Mouse (Mus musculus) left cerebral cortex, postnatal 14 days (tissue): ENCODE measurements at regions not wholly inside any gene's neighbourhood (a gene's known extent, or its start where the extent isn't known, plus 50 kb on each side); places are given as distances from the start of the nearest gene placed in this dataset.

Source experiments
- DNase-seq, 2 experiments: peaks; one replicate each; pipeline ENCODE4 v3.0.0; 2021 to 2022; ENCODE audit warnings: low spot score in 2 of 2, mixed read lengths in 1 of 2
- intact Hi-C: fragments of 180-260 bp; cut with DNase I; formaldehyde crosslinking; loops from one replicate; pipeline ENCODE4 v1.15.1; 2025

DNA sequence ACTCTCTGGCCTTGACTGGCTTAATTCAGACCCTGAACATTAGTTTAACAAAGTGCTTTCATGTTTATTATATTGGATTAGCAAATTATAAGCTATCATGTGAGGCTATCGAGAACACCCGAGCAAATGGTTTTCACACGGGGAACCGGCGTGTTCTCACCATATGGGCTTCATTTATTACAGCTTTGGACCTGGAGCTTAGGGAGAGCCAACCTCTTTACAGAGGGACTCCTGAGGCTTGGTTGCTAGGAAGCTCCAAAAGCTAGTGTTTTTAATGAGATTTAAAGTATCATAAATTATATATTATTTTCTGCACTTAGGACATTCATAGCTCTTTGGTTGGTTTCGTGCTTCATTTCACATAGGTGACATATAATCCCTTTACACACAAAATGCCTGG is 171.4 kb upstream of the Tox3 start:
- DNase-seq: no peak
- intact Hi-C loops: no loop called here

DNA sequence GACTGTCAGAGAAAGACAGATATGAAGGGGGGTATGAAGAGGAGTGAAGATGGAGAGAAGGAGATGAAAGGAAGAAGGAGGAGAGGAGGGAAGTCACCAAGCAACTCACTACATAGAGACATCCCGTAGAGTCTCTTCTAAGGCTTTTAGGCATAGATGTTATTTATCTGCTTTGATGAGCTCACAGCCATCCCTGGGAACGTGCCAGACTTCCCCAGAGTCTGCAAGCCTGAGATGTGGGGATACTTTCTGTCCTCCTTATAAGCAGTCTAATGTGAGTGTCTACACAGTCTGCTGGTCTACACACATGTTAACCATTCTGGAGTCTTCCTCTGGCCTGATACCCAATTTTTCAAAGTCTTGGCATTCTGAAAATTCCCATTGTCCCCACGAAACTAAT is 166.0 kb upstream of the Tox3 start:
- intact Hi-C loops: no loop called here
- DNase-seq: no peak

DNA sequence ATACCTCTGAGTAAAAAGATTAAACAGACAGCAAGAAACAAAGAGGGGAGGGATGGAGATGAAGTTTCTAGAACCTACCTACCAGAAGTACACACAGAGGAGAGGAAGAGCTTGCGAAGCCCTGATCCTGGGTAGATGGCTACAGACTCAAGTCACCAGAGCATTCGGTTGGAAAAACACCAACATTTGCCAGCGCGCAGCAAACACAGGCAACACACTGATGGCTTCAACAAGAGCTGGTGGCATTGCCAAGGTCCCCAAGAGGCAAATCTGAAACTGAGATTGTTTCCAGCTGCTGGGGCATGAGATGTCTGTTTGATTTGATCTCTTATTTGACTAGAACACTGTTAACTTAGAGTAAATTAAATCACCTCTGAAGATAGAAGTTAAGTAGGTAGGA is 165.5 kb upstream of the Tox3 start:
- intact Hi-C loops: no loop called here
- DNase-seq: no peak

DNA sequence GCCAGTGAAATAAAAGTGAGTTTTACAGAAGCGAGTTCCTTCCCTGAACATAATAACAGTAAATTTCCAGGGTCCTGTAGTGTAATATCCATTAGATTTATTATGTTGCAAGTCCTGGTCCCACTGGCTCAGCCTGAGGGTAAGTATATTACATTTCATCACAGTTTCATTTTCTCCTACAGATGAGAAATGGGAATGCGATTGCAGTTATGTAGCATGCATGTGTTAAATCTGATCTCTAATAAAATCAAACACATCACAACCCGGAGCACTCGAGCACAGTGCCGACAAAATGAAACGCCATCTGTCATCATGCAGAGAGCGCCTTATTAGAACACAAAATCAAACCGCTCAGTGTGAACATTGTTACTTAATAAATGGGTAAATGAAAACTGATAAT is 165.0 kb upstream of the Tox3 start:
- intact Hi-C loops: no loop called here
- no peak for DNase-seq

DNA sequence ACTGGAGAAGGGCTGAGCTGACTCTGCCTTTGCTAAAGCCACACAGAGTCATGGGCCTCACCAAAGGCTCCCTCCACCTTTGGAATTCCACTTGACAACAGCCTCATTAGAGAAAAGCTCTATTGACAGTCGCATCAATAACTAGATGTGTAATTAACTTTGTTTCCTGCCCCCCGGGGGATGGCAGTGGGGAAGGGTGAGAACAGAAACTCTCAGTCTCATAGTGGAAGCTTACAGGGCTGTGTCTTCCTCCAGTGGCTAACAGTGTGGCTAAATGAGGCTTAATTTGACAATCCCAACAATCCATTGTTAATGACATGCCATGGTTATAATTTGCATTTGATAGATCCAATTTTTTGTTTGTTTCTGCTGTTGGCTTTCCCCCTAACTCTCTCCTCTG is 164.5 kb upstream of the Tox3 start:
- DNase-seq: no peak
- intact Hi-C loops: no loop called here

DNA sequence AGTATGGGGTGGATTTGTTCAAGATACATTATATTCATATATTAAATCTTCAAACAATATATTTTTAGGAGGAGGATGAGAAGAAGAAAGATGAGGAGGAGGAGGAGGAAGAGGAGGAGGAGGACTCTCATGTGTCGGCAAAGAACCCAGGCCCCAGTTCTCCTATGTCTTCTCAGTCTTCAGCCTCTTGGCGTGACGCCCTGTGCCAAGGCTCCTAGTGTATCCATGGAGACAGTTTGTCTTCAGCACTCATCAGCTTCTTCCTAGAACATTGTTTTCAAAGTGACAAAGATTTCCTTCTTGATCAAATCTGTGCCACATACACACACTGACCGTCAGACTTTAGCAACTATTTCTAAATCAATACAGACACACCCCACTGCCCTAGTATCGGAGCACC is 156.4 kb upstream of the Tox3 start:
- DNase-seq: peak in 1 of 2 experiments; percentile 60
- intact Hi-C loops: no loop called here

DNA sequence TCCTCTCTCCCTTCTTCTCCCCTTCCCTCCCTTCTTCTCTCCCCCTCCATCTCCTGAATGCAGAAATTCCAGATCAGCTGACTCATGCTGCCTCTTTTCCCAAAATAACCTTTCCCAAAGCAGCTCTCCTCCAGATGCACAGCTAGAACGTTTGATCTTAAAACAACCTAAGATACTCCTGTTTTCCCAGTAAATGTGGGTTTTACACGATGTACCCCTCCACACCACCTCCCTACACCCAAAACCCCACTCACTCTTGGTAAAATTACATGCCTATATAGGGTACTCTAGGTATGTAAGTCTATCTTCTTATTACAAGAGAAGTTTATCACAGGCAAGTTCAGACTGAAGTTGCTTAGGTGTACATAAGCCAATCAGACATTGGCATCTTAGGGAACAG is 155.2 kb upstream of the Tox3 start:
- intact Hi-C loops: no loop called here
- DNase-seq: peak; percentile 34 to 62

DNA sequence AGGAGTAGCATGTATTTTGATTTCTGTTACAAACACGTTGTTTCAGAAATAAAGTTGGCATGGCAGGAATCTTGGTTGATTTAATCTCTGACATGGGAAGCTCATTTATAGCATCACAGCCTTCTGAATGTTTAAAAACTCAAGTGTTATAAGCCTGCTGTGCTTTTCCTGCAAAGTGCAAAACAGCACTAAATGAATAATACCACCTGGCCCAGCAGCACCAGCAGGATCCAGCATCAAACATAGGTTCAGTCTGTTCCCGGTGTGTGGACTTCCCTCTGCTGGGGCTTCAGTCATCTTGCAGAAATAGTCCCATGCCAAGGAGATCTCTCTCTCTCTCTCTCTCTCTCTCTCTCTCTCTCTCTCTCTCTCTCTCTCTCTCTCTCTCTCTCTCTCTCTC is 154.7 kb upstream of the Tox3 start:
- intact Hi-C loops: no loop called here
- peak in 1 of 2 experiments; percentile 60 for DNase-seq

DNA sequence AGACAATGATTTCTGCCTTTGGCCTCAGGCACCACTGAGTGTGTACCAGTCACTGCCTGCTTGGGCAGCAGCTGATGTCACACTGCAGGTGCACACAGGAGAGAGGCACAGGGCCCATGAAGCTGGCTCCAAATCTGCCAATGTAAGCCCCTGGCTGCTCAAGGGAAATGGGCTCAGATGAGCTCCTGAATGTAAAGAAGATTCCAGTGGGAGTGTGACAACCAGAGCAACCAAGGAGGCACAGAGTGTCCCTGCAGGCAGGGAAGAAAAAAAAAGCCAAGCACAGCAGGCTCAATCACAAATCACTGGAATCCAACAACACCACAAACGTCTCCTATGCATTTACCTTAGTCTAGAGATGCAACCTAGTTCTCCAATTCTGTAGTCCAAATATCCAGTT is 151.2 kb upstream of the Tox3 start:
- intact Hi-C loops: loop anchor here (5.0 to 10.0 kb wide), 3 partner anchors 47 to 495 kb away; partner anchors contain the start of gene Tox3
- peak in 1 of 2 experiments; percentile 47 for DNase-seq

DNA sequence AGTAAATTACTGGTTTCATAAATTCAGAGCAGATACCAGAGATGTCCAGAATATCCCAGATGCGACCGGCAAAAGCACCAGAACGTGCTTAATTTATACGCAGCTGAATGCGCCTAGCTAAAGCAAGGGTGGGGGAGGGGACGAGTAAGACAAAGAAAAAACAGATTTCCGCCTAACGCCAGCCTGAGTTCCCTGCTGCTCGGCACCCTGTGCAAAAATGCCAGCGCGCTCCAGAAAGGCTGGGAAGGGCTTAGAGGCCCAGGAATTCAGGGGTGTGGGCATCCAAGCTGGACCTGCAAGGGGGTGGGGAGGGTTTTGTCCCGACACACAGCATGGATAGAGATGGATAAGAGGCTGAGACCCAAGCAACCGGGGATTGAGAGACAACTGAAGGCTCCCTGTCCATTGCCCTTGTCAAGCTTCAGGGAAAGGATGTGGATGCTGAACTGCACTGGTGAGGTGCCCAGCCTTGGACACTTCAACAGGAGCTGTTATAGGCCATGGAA is 148.6 kb upstream of the Tox3 start:
- intact Hi-C loops: loop anchor here (5.0 to 10.0 kb wide), 3 partner anchors 44 to 492 kb away; partner anchors contain the start of gene Tox3
- peak; percentile 58 to 84 for DNase-seq

DNA sequence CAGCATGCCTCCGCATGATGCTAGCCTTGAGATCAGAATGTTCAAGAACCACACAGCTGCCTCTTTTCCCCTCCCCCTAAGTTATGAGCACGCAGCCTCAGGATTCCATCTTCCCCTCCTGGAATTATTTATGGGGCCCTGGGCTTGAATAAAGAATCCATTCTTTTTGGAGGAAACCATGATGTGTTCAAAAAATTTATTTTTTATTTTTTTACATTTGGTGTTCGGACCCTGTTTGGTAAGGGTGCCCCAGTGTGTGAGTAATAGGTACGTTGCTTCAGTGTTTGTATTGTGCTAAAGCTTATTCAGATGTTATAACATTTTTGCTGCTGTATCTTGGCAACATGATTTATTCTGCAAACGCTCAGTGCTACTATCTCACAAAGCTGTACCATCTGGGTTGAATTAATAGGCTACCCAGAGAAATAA is 147.8 kb upstream of the Tox3 start:
- intact Hi-C loops: loop anchor here (5.0 to 10.0 kb wide), 3 partner anchors 44 to 491 kb away; partner anchors contain the start of gene Tox3

DNA sequence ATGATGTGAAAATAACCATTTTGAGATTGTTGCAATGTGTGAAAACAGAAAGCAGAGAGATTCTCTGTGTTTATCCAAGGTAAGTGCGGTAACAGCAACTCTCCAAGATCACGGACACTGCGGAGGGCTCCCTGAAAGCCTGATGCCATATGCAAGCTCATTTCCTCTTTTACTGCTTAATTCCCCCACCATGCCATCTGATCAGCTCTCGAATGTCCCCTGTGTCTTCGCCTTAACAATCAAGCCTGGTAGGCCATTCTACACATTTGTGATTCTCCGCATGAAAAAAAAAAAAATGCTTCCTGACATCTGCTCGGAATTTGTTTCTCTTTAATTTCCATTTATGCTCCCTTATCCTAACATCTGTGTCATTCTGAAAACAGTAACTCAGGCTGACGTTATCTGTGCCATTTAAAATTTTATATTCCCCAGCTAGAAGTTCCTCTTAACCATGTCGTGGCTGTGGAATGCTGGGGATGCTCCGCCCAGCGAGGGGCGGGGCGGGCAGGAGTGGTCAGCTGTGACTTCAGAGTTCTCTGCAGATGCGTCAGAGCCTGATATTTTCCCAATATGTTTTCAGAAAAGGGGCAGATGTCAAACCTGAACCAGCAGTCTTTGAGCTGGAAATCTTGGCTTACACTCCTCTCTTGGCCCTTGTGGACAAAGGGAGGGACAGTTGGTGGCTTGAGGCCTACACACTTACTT is 144.5 kb upstream of the Tox3 start:
- intact Hi-C loops: loop anchor here (10.0 kb wide), 2 partner anchors 148 to 488 kb away; partner anchors contain the start of gene Tox3
- no peak for DNase-seq

More for the DNA sequence above, 147.8 kb upstream of the Tox3 start:
- DNase-seq: peak in 1 of 2 experiments; percentile 43

DNA sequence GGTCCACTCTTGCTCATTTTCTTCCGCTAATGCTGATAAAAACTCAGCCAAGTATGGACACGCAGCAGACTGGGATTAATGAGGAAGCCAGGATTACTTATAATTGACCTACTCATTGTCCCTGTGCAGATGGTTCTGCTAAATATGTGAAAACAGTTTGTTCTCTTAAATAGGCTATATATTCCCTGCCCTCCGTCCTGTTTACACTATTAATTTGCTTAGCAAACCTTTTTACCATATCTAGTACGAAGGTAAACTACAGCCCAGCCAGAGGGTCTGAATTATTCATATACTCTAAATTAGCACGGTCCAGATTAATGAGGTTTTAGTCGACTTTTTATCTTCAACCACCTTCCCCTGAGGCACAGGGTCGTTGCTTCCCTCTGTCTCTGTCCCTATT is 143.5 kb upstream of the Tox3 start:
- DNase-seq: no peak
- intact Hi-C loops: loop anchor here (10.0 kb wide), 2 partner anchors 147 to 487 kb away; partner anchors contain the start of gene Tox3

DNA sequence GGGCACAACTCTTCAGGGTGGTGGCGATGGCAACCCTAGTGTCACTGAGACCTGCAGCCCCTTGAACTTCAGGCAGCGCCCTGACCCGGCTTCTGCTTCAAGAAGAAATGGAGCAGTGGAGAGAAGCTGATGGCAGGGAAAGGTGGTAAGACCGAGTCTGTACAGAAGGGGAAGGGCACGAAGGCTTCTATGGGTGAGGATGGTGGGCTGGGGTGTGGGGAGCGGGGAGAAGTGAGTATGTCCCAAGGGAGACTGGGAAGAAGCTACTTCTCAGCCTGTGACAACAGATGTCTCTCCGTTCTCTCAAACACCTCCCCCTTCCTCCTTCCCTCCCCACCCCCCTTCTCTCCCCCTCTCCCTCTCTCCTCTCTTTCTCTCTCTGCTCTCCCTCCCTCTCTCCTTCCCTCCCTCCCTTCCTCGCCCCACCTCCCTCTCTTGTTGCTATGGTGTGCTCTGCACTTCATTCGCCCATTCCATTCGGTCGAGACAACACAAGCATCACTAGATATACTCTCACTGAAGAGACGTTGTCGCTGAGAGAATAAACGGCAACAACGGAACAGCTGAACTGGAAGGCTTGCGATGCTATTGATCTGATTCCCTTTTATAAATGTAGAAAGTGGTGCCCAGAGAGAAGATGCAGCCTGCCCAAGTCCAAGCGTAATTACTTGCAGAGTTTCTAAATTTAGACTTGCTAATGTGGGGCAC is 142.7 kb upstream of the Tox3 start:
- DNase-seq: no peak
- intact Hi-C loops: loop anchor here (10.0 kb wide), 2 partner anchors 146 to 486 kb away; partner anchors contain the start of gene Tox3

DNA sequence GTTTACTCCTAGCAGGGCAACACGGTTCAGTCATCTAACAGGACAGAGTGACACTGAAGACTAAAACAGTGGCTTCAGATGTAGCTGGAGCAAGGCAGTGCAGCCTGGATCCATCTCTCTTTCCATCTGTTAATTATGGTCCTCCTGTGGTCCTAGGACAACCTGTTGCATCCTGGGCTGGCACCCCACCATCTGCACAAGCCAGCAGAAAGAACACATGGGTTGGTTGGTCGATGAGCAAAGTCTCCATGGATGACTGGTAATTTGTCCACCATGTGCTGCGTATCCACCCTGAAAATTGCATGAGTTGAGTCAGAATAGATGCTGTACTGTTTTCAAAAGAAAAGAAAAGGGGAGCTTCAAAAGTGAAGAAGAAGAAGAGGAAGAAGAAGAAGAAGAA is 138.4 kb upstream of the Tox3 start:
- intact Hi-C loops: no loop called here
- DNase-seq: no peak

DNA sequence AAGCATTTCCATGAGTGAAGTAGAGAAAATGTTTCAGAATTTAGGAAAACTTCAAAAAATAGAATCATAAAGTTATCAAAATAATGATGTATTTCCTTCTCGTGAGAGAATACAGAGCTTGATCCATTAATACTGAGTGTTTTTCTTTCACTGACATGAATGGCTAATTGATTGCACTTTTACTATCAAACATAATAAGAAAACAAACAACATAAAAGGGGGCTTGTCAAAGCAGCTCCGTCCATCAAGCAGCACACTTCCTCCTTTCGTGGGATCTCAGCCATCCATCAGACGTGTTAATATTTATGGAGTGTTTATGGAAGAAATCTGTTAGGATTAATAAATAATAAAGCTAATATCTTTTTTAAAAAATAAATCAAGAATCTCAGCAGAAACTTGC is 130.0 kb upstream of the Tox3 start:
- intact Hi-C loops: no loop called here
- DNase-seq: no peak

DNA sequence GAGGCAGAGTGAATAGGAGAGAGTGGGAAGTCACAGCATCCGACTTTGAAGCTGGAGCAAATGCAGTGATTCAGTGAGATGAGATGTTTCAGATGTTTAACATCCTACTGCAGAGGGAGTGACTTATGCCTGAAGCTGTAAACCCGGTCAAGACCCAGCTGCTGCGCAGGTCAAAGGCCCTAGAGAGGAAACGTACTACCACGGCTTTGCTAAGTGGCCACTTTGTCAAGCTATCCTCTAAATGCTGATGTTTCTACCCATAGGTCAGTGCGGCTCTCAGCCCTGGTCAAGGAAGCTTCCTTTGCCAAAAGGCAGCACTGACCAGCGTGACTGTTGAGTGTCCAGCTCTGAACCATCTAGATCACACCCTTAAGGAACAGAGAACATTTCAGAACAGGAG is 125.9 kb upstream of the Tox3 start:
- DNase-seq: no peak
- intact Hi-C loops: no loop called here

DNA sequence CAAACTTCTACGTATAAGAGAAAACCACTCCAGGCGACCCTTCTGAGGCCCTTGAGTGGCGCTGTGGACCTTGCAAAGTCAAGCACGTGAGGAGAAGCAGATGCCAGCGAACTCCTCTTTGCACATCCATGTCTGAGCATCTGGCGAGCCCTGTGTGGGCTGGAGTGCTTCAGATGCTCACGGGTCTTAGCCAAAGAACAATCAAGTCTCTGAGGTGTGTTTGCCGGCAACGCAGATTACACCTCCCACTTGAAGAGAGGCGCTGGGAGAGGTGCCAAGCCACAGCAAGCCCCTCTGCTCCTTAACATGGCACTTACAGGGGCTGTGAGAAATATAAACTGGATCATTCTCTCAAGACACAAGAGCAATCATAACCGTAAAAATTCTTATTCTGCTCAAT is 122.7 kb upstream of the Tox3 start:
- peak in 1 of 2 experiments; percentile 27 for DNase-seq
- intact Hi-C loops: no loop called here

DNA sequence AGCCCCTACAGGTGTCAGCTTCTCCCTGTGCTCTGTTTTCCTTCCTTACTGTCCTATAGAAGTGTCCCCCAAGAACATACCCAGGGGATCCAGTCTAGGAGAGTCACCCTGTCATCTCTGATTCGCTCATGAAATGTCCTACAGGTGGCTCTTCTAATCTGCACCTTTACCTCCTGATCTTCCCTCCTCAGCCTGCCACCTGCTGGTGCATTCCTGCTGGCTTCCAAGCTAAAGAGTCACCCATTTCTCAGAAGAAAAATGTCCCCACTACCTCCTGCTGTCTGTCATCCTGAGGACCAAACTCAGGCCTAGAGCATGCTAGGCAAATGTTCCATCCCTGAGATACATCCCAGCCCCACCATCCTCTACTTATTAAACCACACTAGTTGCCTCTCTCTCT is 115.6 kb upstream of the Tox3 start:
- intact Hi-C loops: no loop called here
- DNase-seq: no peak

DNA sequence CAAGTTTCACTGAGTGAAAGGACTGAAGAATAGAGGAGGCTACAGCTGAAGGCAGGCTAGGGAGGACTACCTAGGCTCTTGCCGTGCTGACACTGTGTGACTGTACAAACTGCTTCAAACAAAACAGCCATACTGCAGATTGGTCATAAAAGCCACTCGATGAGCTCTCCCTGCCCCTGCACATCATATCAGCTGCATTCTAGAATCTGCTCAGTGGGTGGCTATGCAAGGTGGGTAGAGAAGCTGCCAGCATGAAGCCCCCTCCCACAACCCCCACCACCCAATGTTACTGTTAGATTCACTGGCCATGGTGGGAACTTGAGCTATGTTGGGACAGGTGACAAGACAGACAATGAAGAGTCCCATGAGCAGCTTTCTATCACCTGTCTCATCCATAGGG is 107.2 kb upstream of the Tox3 start:
- DNase-seq: no peak
- intact Hi-C loops: no loop called here
